Mouse (Mus musculus): Measurements from ENCODE around the gene Evx1. TPM values are rescaled to one million over a fixed set of nuclear protein-coding genes. Genes with fewer than 3 reads are reported as not detected.
"Not testable (repeated sequence)": the region's sequence is repeated elsewhere in the genome, so short reads cannot be mapped to it uniquely, and the experiment has no call there.

Evx1 gene
- total RNA-seq, 1 experiment, result 0.54 TPM

GRCm38 (mm10) chr6:52322721-52323215 is 9.5 kb downstream of the Evx1 start:
- DNase-seq (ENCODE audit: low read depth, low spot score), result no peak
- no peaks in the 10 kb centered on the region for H3K9me3 ChIP-seq (ENCODE audit: control insufficient read depth, insufficient read depth, low read depth, low read length)
- no peaks in the 10 kb centered on the region for H3K36me3 ChIP-seq (ENCODE audit: control insufficient read depth, insufficient read depth, low read length, poor library complexity, severe bottlenecking)
- no peaks in the 10 kb centered on the region for H3K4me1 ChIP-seq (ENCODE audit: control insufficient read depth in 2 of 2, insufficient read depth in 2 of 2, low read length in 2 of 2, poor library complexity in 1 of 2)
- H3K9ac ChIP-seq (ENCODE audit: insufficient read depth, low read depth, low read length, poor library complexity, severe bottlenecking), result no peak overlapping the region
- H3K4me3 ChIP-seq (ENCODE audit: insufficient read depth in 1 of 2, low read depth in 1 of 2, low read length in 2 of 2, poor library complexity in 1 of 2, severe bottlenecking in 1 of 2), result no peak overlapping the region
- H3K27ac ChIP-seq (ENCODE audit: insufficient read depth, low read depth, low read length, poor library complexity, severe bottlenecking), result no peak overlapping the region
- TF ChIP-seq ZC3H11A (IDR thresholded peaks at IDR 0.05; ENCODE audit: borderline replicate concordance, low read depth, low read length) (no peak), ZNF384 (IDR thresholded peaks at IDR 0.05; ENCODE audit: low read depth, low read length) (no peak), CHD2 (IDR thresholded peaks at IDR 0.05; ENCODE audit: low read depth, low read length) (no peak)
- in situ Hi-C loops (cut with MboI; ENCODE audit: low sequenced_read_pairs in 2 of 2, unreplicated experiment in 2 of 2), result no loop called here

GRCm38 (mm10) chr6:52323292-52323691 is 10.0 kb downstream of the Evx1 start:
- no peak overlapping the region for H3K4me3 ChIP-seq (ENCODE audit: insufficient read depth in 1 of 2, low read depth in 1 of 2, low read length in 2 of 2, poor library complexity in 1 of 2, severe bottlenecking in 1 of 2)
- H3K9me3 ChIP-seq (ENCODE audit: control insufficient read depth, insufficient read depth, low read depth, low read length), result no peaks in the 10 kb centered on the region
- H3K36me3 ChIP-seq (ENCODE audit: control insufficient read depth, insufficient read depth, low read length, poor library complexity, severe bottlenecking), result no peaks in the 10 kb centered on the region
- H3K27ac ChIP-seq (ENCODE audit: insufficient read depth, low read depth, low read length, poor library complexity, severe bottlenecking), result no peak overlapping the region
- in situ Hi-C loops (cut with MboI; ENCODE audit: low sequenced_read_pairs in 2 of 2, unreplicated experiment in 2 of 2), result no loop called here
- TF ChIP-seq HCFC1 (IDR thresholded peaks at IDR 0.05; ENCODE audit: borderline replicate concordance, insufficient read depth, low read length), result no peak
- TF ChIP-seq ZC3H11A (IDR thresholded peaks at IDR 0.05; ENCODE audit: borderline replicate concordance, low read depth, low read length), result no peak
- TF ChIP-seq ZNF384 (IDR thresholded peaks at IDR 0.05; ENCODE audit: low read depth, low read length), result no peak
- TF ChIP-seq CHD2 (IDR thresholded peaks at IDR 0.05; ENCODE audit: low read depth, low read length), result no peak
- TF ChIP-seq MAFK (IDR thresholded peaks at IDR 0.05; ENCODE audit: insufficient read depth, low read depth, low read length), result no peak
- H3K9ac ChIP-seq (ENCODE audit: insufficient read depth, low read depth, low read length, poor library complexity, severe bottlenecking), result no peak overlapping the region
- H3K4me1 ChIP-seq (ENCODE audit: control insufficient read depth in 2 of 2, insufficient read depth in 2 of 2, low read length in 2 of 2, poor library complexity in 1 of 2), result no peaks in the 10 kb centered on the region
- no peak for DNase-seq (ENCODE audit: low read depth, low spot score)

GRCm38 (mm10) chr6:52324061-52324460 is 10.8 kb downstream of the Evx1 start:
- in situ Hi-C loops (cut with MboI; ENCODE audit: low sequenced_read_pairs in 2 of 2, unreplicated experiment in 2 of 2), result no loop called here

GRCm38 (mm10) chr6:52346816-52347215 is 33.5 kb downstream of the Evx1 start:
- H3K4me3 ChIP-seq (ENCODE audit: insufficient read depth in 1 of 2, low read depth in 1 of 2, low read length in 2 of 2, poor library complexity in 1 of 2, severe bottlenecking in 1 of 2); H3K9ac ChIP-seq (ENCODE audit: insufficient read depth, low read depth, low read length, poor library complexity, severe bottlenecking); H3K36me3 ChIP-seq (ENCODE audit: control insufficient read depth, insufficient read depth, low read length, poor library complexity, severe bottlenecking); H3K27ac ChIP-seq (ENCODE audit: insufficient read depth, low read depth, low read length, poor library complexity, severe bottlenecking); H3K4me1 ChIP-seq (ENCODE audit: control insufficient read depth in 2 of 2, insufficient read depth in 2 of 2, low read length in 2 of 2, poor library complexity in 1 of 2); H3K9me3 ChIP-seq (ENCODE audit: control insufficient read depth, insufficient read depth, low read depth, low read length); in situ Hi-C loops (cut with MboI; ENCODE audit: low sequenced_read_pairs in 2 of 2, unreplicated experiment in 2 of 2); DNase-seq (ENCODE audit: low read depth, low spot score): not testable (repeated sequence)

More at GRCm38 (mm10) chr6:52324061-52324460, 10.8 kb downstream of the Evx1 start:
- Histone ChIP-seq H3K4me1 (ENCODE audit: control insufficient read depth in 2 of 2, insufficient read depth in 2 of 2, low read length in 2 of 2, poor library complexity in 1 of 2) (no peaks in the 10 kb centered on the region), H3K9me3 (ENCODE audit: control insufficient read depth, insufficient read depth, low read depth, low read length) (no peaks in the 10 kb centered on the region), H3K4me3 (ENCODE audit: insufficient read depth in 1 of 2, low read depth in 1 of 2, low read length in 2 of 2, poor library complexity in 1 of 2, severe bottlenecking in 1 of 2) (no peak overlapping the region), H3K27ac (ENCODE audit: insufficient read depth, low read depth, low read length, poor library complexity, severe bottlenecking) (no peak overlapping the region), H3K36me3 (ENCODE audit: control insufficient read depth, insufficient read depth, low read length, poor library complexity, severe bottlenecking) (no peaks in the 10 kb centered on the region), H3K9ac (ENCODE audit: insufficient read depth, low read depth, low read length, poor library complexity, severe bottlenecking) (no peak overlapping the region)
- TF ChIP-seq MAFK (IDR thresholded peaks at IDR 0.05; ENCODE audit: insufficient read depth, low read depth, low read length), result no peak
- TF ChIP-seq ZC3H11A (IDR thresholded peaks at IDR 0.05; ENCODE audit: borderline replicate concordance, low read depth, low read length), result no peak
- no peak for DNase-seq (ENCODE audit: low read depth, low spot score)

- TF ChIP-seq HCFC1 (IDR thresholded peaks at IDR 0.05; ENCODE audit: borderline replicate concordance, insufficient read depth, low read length), result no peak
- TF ChIP-seq ZNF384 (IDR thresholded peaks at IDR 0.05; ENCODE audit: low read depth, low read length), result no peak
- no peak for DNase-seq (ENCODE audit: low read depth, low spot score)
- Histone ChIP-seq H3K9me3 (ENCODE audit: control insufficient read depth, insufficient read depth, low read depth, low read length) (no peaks in the 10 kb centered on the region), H3K4me1 (ENCODE audit: control insufficient read depth in 2 of 2, insufficient read depth in 2 of 2, low read length in 2 of 2, poor library complexity in 1 of 2) (no peaks in the 10 kb centered on the region), H3K27ac (ENCODE audit: insufficient read depth, low read depth, low read length, poor library complexity, severe bottlenecking) (no peak overlapping the region), H3K36me3 (ENCODE audit: control insufficient read depth, insufficient read depth, low read length, poor library complexity, severe bottlenecking) (no peaks in the 10 kb centered on the region), H3K4me3 (ENCODE audit: insufficient read depth in 1 of 2, low read depth in 1 of 2, low read length in 2 of 2, poor library complexity in 1 of 2, severe bottlenecking in 1 of 2) (no peak overlapping the region), H3K9ac (ENCODE audit: insufficient read depth, low read depth, low read length, poor library complexity, severe bottlenecking) (no peak overlapping the region)
- in situ Hi-C loops (cut with MboI; ENCODE audit: low sequenced_read_pairs in 2 of 2, unreplicated experiment in 2 of 2), result no loop called here
These were observed 52.7 kb downstream of the Evx1 start for GRCm38 (mm10) chr6:52366021-52366420.
